Mouse (Mus musculus): Measurements from ENCODE around the gene Arpin. TPM values are rescaled to one million over a fixed set of nuclear protein-coding genes. Genes with fewer than 3 reads are reported as not detected.

Gene Arpin
- polyA plus RNA-seq (2015; fragmentation: Nextera tagmentation; extraction: Ambion mirVana): 58.0 and 60.8 TPM in 2 replicates

DNA sequence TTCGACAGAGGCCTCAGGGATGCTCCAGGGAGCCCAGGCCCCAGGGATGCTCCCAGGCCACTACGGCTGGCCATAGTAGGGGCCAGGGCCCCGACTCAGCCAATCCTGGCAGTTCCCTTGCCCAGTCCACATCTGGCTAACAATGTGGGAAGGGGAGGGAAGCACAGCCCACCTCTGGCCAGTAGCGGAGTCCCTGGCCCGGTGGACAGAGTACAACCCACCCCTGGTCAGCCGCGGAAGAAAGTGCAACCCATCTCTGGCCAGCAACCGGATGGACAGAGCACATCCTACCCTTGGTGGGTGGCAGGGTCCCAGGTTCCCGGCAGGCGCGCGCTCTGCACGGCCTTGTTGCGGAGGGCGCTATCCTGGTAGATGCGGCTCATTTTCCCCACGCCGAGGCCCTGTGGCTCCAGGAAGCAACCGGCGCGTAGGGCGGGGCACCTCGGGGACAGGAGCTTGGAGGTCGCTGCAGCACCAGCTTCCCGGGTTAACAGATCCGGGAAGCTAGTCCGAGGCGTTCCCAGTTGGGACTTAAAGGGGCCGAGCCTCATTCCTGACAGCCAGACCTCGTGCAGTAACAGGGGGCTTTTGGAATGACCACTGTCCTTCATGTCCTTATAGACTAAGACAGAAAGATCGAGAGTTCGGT lies at the start of gene Arpin:
Gene Arpin (minus strand): TSS at position 498 of the 649 bp plus-strand sequence.
- Histone ChIP-seq H3K4me3 (ENCODE audit: low read length) (peak within 1 kb of the TSS; percentile 70), H3K27ac (ENCODE audit: low read length) (peak within 1 kb of the TSS; percentile 97), H3K36me3 (ENCODE audit: control insufficient read depth, insufficient read depth, low read length) (0 out of 2 replicates have a peak, but pooled peaks cover 3% of the 10 kb centered on the region), H3K4me2 (ENCODE audit: low read depth, low read length) (peak within 1 kb of the TSS; percentile 80), H3K4me1 (ENCODE audit: control insufficient read depth, insufficient read depth, low read length) (peaks cover 9% of the 10 kb centered on the region), H3K9me3 (ENCODE audit: control insufficient read depth, low read length) (no peaks in the 10 kb centered on the region), H3K9ac (ENCODE audit: low read depth, low read length) (peak within 1 kb of the TSS; percentile 87), H3K27me3 (replicated peaks; ENCODE audit: control insufficient read depth, insufficient read depth, low read length) (no peaks in the 10 kb centered on the region)
- ATAC-seq: peak; percentile 90
- 1% methylated on average over 32 of the region's 32 CpGs for WGBS

DNA sequence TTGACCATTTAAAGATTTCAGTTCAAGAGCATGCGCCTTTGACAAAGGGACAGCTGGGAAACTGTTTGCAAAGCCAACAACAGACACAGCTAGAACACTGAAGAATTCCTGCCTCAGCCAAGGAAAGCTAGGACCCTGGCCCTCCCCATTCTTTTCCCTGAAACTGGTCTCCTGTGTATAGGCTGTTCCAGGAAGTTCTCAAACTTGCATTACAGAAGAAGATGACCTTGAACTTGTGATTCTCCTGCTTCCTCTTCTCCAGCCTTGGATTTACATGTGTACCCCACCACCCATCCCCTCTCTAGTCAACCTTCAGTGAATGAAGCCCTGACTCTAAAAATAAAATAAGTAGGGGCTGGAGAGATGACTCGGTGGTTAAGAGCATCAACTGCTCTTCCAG lies 40.2 kb upstream of the Arpin start:
- Histone ChIP-seq H3K9me3 (ENCODE audit: control insufficient read depth, low read length) (no peaks in the 10 kb centered on the region), H3K4me2 (ENCODE audit: low read depth, low read length) (no peak overlapping the region), H3K4me1 (ENCODE audit: control insufficient read depth, insufficient read depth, low read length) (no peaks in the 10 kb centered on the region), H3K27me3 (replicated peaks; ENCODE audit: control insufficient read depth, insufficient read depth, low read length) (no peaks in the 10 kb centered on the region), H3K27ac (ENCODE audit: low read length) (no peak overlapping the region), H3K36me3 (ENCODE audit: control insufficient read depth, insufficient read depth, low read length) (no peaks in the 10 kb centered on the region), H3K9ac (ENCODE audit: low read depth, low read length) (no peak overlapping the region), H3K4me3 (ENCODE audit: low read length) (no peak overlapping the region)
- 91% methylated on average over 2 of the region's 2 CpGs for WGBS
- ATAC-seq: no peak

DNA sequence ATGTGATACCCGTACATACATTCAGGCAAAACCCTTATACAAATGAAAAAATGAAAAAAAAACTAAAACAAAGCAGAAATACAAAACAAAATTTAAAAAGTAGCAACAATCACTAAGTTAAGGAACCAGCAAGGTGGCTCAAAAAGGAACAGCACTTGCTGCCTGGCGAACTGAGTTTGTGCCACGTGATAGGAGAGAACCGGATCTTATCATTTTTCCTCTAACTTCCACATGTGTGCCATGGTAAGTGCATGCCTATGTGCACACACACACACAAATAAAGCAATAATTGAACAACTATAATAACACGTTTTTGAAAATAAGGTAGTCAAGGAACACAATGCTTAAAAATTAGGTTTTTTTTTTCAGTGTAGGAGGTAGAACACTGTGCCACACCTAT lies 37.0 kb upstream of the Arpin start:
- no peaks in the 10 kb centered on the region for H3K36me3 ChIP-seq (ENCODE audit: control insufficient read depth, insufficient read depth, low read length)
- WGBS: 87% methylated on average over 5 of the region's 5 CpGs
- H3K9ac ChIP-seq (ENCODE audit: low read depth, low read length): no peak overlapping the region
- H3K27me3 ChIP-seq (replicated peaks; ENCODE audit: control insufficient read depth, insufficient read depth, low read length): no peaks in the 10 kb centered on the region
- H3K27ac ChIP-seq (ENCODE audit: low read length): no peak overlapping the region
- H3K4me2 ChIP-seq (ENCODE audit: low read depth, low read length): no peak overlapping the region
- ATAC-seq: no peak
- no peaks in the 10 kb centered on the region for H3K9me3 ChIP-seq (ENCODE audit: control insufficient read depth, low read length)
- H3K4me1 ChIP-seq (ENCODE audit: control insufficient read depth, insufficient read depth, low read length): no peaks in the 10 kb centered on the region
- no peak overlapping the region for H3K4me3 ChIP-seq (ENCODE audit: low read length)

DNA sequence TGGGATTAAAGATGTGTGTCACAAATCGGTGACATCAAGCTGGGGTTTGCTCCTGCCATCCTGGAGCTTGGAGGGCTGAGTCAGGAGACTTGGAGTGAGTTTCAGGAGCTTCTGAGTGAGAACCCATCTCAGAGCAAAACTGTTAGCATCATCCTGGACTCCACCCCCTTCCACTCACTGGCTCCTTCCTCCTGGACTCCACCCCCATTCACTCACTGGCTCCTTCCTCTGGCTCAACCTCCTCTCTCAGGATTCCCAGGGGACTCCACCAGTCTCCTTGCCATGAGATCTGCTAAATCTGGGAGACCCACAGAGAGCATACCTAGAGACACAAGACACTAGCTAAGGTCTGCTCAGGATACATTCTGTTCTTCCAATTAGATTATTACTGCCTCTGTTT lies 35.2 kb upstream of the Arpin start:
- H3K27me3 ChIP-seq (replicated peaks; ENCODE audit: control insufficient read depth, insufficient read depth, low read length): no peaks in the 10 kb centered on the region
- WGBS: 74% methylated on average over 1 of the region's 1 CpGs
- no peaks in the 10 kb centered on the region for H3K36me3 ChIP-seq (ENCODE audit: control insufficient read depth, insufficient read depth, low read length)
- H3K9ac ChIP-seq (ENCODE audit: low read depth, low read length): no peak overlapping the region
- H3K4me1 ChIP-seq (ENCODE audit: control insufficient read depth, insufficient read depth, low read length): no peaks in the 10 kb centered on the region
- no peak for ATAC-seq
- H3K9me3 ChIP-seq (ENCODE audit: control insufficient read depth, low read length): no peaks in the 10 kb centered on the region
- no peak overlapping the region for H3K27ac ChIP-seq (ENCODE audit: low read length)
- H3K4me2 ChIP-seq (ENCODE audit: low read depth, low read length): no peak overlapping the region
- H3K4me3 ChIP-seq (ENCODE audit: low read length): no peak overlapping the region

DNA sequence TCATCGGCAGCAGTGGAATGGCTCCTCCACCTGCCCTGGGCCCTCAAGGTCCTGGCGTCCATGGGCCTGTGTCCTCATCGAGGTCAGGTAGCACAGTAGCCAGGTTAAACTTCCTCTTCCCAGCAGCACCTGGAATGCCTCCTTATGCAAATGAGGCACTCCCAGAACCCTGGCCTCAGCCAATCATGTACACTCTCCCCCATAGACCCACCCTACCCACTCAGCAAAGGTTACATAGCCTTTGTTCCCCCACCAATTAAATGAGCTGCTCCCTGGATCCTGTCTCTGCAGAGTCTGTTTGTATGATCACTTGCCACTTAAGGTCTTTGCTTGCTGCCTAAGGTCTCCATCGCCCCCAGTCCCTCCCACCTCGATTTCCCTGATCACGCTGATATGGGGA lies 33.2 kb upstream of the Arpin start:
- 79% methylated on average over 6 of the region's 6 CpGs for WGBS
- no peak for ATAC-seq
- no peak overlapping the region for H3K27ac ChIP-seq (ENCODE audit: low read length)
- no peaks in the 10 kb centered on the region for H3K4me1 ChIP-seq (ENCODE audit: control insufficient read depth, insufficient read depth, low read length)
- H3K4me3 ChIP-seq (ENCODE audit: low read length): no peak overlapping the region
- H3K4me2 ChIP-seq (ENCODE audit: low read depth, low read length): no peak overlapping the region
- no peak overlapping the region for H3K9ac ChIP-seq (ENCODE audit: low read depth, low read length)
- no peaks in the 10 kb centered on the region for H3K36me3 ChIP-seq (ENCODE audit: control insufficient read depth, insufficient read depth, low read length)
- H3K9me3 ChIP-seq (ENCODE audit: control insufficient read depth, low read length): no peaks in the 10 kb centered on the region
- no peaks in the 10 kb centered on the region for H3K27me3 ChIP-seq (replicated peaks; ENCODE audit: control insufficient read depth, insufficient read depth, low read length)

DNA sequence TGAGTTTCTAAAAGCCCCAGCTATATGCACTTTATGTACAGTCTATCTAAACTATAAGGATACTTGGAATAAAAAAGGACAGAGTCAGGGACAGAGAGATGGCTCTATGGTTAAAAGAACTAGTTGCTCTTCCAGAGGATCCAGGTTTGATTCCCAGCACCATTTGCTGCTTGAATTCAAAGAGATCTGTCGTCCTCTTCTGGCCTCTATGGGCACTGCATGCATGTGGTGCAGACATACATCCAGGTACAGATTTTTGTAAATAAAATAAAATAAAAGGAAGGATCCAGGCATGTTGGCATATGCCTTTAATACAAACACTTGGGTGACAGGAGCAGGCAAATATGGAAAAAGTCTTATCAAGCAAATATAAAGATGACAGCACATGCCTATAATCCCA lies 26.4 kb upstream of the Arpin start:
- Histone ChIP-seq H3K27me3 (replicated peaks; ENCODE audit: control insufficient read depth, insufficient read depth, low read length) (no peaks in the 10 kb centered on the region), H3K4me1 (ENCODE audit: control insufficient read depth, insufficient read depth, low read length) (no peaks in the 10 kb centered on the region), H3K9me3 (ENCODE audit: control insufficient read depth, low read length) (no peaks in the 10 kb centered on the region), H3K27ac (ENCODE audit: low read length) (no peak overlapping the region), H3K4me2 (ENCODE audit: low read depth, low read length) (no peak overlapping the region), H3K36me3 (ENCODE audit: control insufficient read depth, insufficient read depth, low read length) (no peaks in the 10 kb centered on the region), H3K4me3 (ENCODE audit: low read length) (no peak overlapping the region), H3K9ac (ENCODE audit: low read depth, low read length) (no peak overlapping the region)
- no peak for ATAC-seq
- WGBS: 55% methylated on average over 1 of the region's 1 CpGs

DNA sequence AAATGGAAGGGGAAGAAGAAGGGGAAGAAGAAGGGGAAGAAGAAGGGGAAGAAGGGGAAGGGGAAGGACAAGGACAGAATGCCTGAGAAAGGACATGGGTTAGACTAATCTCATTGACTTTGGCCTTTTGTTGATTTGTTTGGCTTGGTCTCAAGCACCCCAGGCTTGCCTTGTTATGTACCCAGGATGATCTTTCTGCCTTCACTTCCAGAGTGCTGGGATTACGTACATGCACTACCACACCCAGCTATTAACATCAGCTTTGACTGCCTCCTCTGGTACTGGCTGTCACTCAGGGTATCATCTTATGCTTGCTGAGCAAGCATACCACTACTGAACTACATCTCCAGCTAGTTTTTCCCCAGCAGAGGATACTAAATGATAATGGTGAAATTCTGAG lies 21.0 kb upstream of the Arpin start:
- ATAC-seq: no peak
- Histone ChIP-seq H3K27ac (ENCODE audit: low read length) (no peak overlapping the region), H3K4me3 (ENCODE audit: low read length) (no peak overlapping the region), H3K4me1 (ENCODE audit: control insufficient read depth, insufficient read depth, low read length) (no peaks in the 10 kb centered on the region), H3K9ac (ENCODE audit: low read depth, low read length) (no peak overlapping the region), H3K4me2 (ENCODE audit: low read depth, low read length) (no peak overlapping the region), H3K9me3 (ENCODE audit: control insufficient read depth, low read length) (no peaks in the 10 kb centered on the region), H3K36me3 (ENCODE audit: control insufficient read depth, insufficient read depth, low read length) (no peaks in the 10 kb centered on the region), H3K27me3 (replicated peaks; ENCODE audit: control insufficient read depth, insufficient read depth, low read length) (no peaks in the 10 kb centered on the region)
- 70% methylated on average over 1 of the region's 1 CpGs for WGBS

DNA sequence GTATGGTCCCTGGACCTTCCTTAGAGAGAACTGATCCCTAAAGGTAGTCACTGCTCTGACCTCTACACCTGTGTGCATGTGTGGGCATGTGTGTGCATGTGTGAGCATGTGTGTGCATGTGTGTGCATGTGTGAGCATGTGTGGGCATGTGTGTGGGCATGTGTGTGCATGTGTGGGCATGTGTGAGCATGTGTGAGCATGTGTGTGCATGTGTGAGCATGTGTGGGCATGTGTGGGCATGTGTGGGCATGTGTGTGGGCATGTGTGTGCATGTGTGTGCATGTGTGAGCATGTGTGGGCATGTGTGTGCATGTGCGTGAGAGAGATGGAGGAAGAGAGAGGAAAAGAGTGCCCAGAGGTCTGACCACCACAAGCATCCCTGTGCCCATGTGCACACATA lies 19.7 kb upstream of the Arpin start:
- no peak overlapping the region for H3K9ac ChIP-seq (ENCODE audit: low read depth, low read length)
- no peak overlapping the region for H3K4me2 ChIP-seq (ENCODE audit: low read depth, low read length)
- no peaks in the 10 kb centered on the region for H3K36me3 ChIP-seq (ENCODE audit: control insufficient read depth, insufficient read depth, low read length)
- 100% methylated on average over 1 of the region's 1 CpGs for WGBS
- no peaks in the 10 kb centered on the region for H3K4me1 ChIP-seq (ENCODE audit: control insufficient read depth, insufficient read depth, low read length)
- H3K27me3 ChIP-seq (replicated peaks; ENCODE audit: control insufficient read depth, insufficient read depth, low read length): no peaks in the 10 kb centered on the region
- no peak overlapping the region for H3K27ac ChIP-seq (ENCODE audit: low read length)
- no peaks in the 10 kb centered on the region for H3K9me3 ChIP-seq (ENCODE audit: control insufficient read depth, low read length)
- no peak for ATAC-seq
- no peak overlapping the region for H3K4me3 ChIP-seq (ENCODE audit: low read length)

DNA sequence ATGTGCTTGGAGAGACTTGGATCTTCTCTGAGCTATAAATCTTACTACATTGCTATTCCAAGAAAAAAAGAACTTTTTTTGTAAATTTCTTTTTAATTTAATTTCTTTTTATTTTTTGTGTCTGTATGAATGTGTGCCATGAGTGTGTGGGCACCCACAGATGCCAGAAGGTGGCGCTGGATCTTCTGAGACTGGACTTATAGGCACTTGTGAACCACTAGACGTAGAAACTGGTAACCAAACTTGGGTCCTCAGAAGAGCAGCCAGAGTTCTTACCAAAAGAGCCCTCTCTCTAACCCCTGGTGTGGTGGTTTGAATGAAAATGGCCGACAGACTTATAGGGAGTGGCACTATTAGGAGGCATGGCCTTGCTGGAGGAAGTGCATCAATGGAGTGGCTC lies 15.9 kb upstream of the Arpin start:
- no peak overlapping the region for H3K4me2 ChIP-seq (ENCODE audit: low read depth, low read length)
- WGBS: 79% methylated on average over 3 of the region's 3 CpGs
- no peaks in the 10 kb centered on the region for H3K4me1 ChIP-seq (ENCODE audit: control insufficient read depth, insufficient read depth, low read length)
- no peak overlapping the region for H3K9ac ChIP-seq (ENCODE audit: low read depth, low read length)
- H3K27me3 ChIP-seq (replicated peaks; ENCODE audit: control insufficient read depth, insufficient read depth, low read length): no peaks in the 10 kb centered on the region
- ATAC-seq: no peak
- H3K4me3 ChIP-seq (ENCODE audit: low read length): no peak overlapping the region
- no peaks in the 10 kb centered on the region for H3K36me3 ChIP-seq (ENCODE audit: control insufficient read depth, insufficient read depth, low read length)
- H3K9me3 ChIP-seq (ENCODE audit: control insufficient read depth, low read length): no peaks in the 10 kb centered on the region
- H3K27ac ChIP-seq (ENCODE audit: low read length): no peak overlapping the region

DNA sequence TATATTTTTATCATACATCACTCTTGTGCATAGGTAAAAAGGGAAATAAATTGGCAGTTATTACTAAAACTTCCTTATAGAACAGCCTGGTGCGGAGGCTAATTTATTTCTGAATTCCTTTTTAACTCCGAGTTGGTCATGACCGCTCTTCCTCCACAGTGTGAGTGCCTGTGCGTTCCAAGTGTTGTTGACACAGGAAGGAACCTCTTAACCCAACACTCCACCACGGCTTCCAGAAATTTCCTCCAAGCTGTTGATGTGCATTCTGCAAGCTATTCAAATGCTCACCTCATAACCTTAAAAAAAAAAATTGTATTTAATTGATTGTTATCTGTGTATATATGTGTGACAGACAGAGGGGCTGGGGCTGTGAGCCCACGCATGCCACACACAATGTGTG lies 15.1 kb upstream of the Arpin start:
- Histone ChIP-seq H3K27ac (ENCODE audit: low read length) (no peak overlapping the region), H3K4me3 (ENCODE audit: low read length) (no peak overlapping the region), H3K4me2 (ENCODE audit: low read depth, low read length) (no peak overlapping the region), H3K9ac (ENCODE audit: low read depth, low read length) (no peak overlapping the region), H3K27me3 (replicated peaks; ENCODE audit: control insufficient read depth, insufficient read depth, low read length) (no peaks in the 10 kb centered on the region), H3K9me3 (ENCODE audit: control insufficient read depth, low read length) (no peaks in the 10 kb centered on the region), H3K4me1 (ENCODE audit: control insufficient read depth, insufficient read depth, low read length) (no peaks in the 10 kb centered on the region), H3K36me3 (ENCODE audit: control insufficient read depth, insufficient read depth, low read length) (no peaks in the 10 kb centered on the region)
- WGBS: 66% methylated on average over 6 of the region's 6 CpGs
- no peak for ATAC-seq
